Mouse (Mus musculus): ENCODE results near the gene Tradd.
A peak's percentile ranks its signal among the peaks of the same experiment; 100 is the strongest.

Gene Tradd

GRCm38 (mm10) chr8:105264024-105264982, at the start of gene Tradd, which contains the start of gene Fbxl8:
Gene Tradd, minus strand, starts transcription at chr8:105264609.
Gene Fbxl8, plus strand, starts transcription at chr8:105264648.
- no peak for DNase-seq

GRCm38 (mm10) chr8:105313622-105314402, 49.4 kb upstream of the Tradd start:
- DNase-seq, result no peak

GRCm38 (mm10) chr8:105312891-105313481, 48.6 kb upstream of the Tradd start:
- no peak for DNase-seq

GRCm38 (mm10) chr8:105311718-105312117, 47.3 kb upstream of the Tradd start:
- no peak for DNase-seq

- no peak for DNase-seq
Measured at GRCm38 (mm10) chr8:105310118-105310517, 45.7 kb upstream of the Tradd start.

GRCm38 (mm10) chr8:105309142-105309847, 44.9 kb upstream of the Tradd start:
- no peak for DNase-seq

- DNase-seq, result no peak
Measured at GRCm38 (mm10) chr8:105308428-105308827, 44.0 kb upstream of the Tradd start.

- DNase-seq, result no peak
Measured at GRCm38 (mm10) chr8:105307670-105308069, 43.3 kb upstream of the Tradd start.

- no peak for DNase-seq
Measured at GRCm38 (mm10) chr8:105306146-105306691, 41.8 kb upstream of the Tradd start.

- DNase-seq, result peak; percentile 45
Measured at GRCm38 (mm10) chr8:105305211-105306145, 41.1 kb upstream of the Tradd start, which contains the start of gene Elmo3. Gene Elmo3, plus strand, starts transcription at chr8:105305601.

- no peak for DNase-seq
Measured at GRCm38 (mm10) chr8:105304325-105305210, 40.2 kb upstream of the Tradd start.

GRCm38 (mm10) chr8:105303874-105304273, 39.5 kb upstream of the Tradd start:
- DNase-seq, result no peak

GRCm38 (mm10) chr8:105303396-105303795, 39.0 kb upstream of the Tradd start:
- DNase-seq, result no peak

- no peak for DNase-seq
Measured at GRCm38 (mm10) chr8:105299962-105300361, 35.6 kb upstream of the Tradd start.

GRCm38 (mm10) chr8:105298351-105299252, 34.2 kb upstream of the Tradd start:
- no peak for DNase-seq

GRCm38 (mm10) chr8:105297511-105298192, 33.2 kb upstream of the Tradd start, which contains the start of gene E2f4:
Gene E2f4, plus strand, starts transcription at chr8:105297663.
- DNase-seq, result peak; percentile 94

GRCm38 (mm10) chr8:105295895-105296573, 31.6 kb upstream of the Tradd start, which contains the start of gene Exoc3l:
Gene Exoc3l, minus strand, starts transcription at chr8:105296101.
- no peak for DNase-seq

Measured in right cerebral cortex, postnatal 25 days (tissue).